Mouse (Mus musculus): ENCODE results near the gene Trmt1.

Gene Trmt1

GRCm38 (mm10) chr8:84686191-84687002 lies at the start of gene Trmt1:
TSS of gene Trmt1 (plus strand) at chr8:84686307.
- DNase-seq (ENCODE audit: low read depth): peak; percentile 75

- no peak for DNase-seq (ENCODE audit: low read depth)
Observed at GRCm38 (mm10) chr8:84637946-84638554, 48.1 kb upstream of the Trmt1 start.

GRCm38 (mm10) chr8:84638555-84639161 lies 47.4 kb upstream of the Trmt1 start:
- no peak for DNase-seq (ENCODE audit: low read depth)

- DNase-seq (ENCODE audit: low read depth): peak; percentile 82
Observed at GRCm38 (mm10) chr8:84639162-84640009, 46.7 kb upstream of the Trmt1 start.

- DNase-seq (ENCODE audit: low read depth): no peak
Observed at GRCm38 (mm10) chr8:84640010-84640588, 46.0 kb upstream of the Trmt1 start.

- no peak for DNase-seq (ENCODE audit: low read depth)
Observed at GRCm38 (mm10) chr8:84640617-84641294, 45.4 kb upstream of the Trmt1 start.

- no peak for DNase-seq (ENCODE audit: low read depth)
Observed at GRCm38 (mm10) chr8:84641578-84642361, 44.3 kb upstream of the Trmt1 start.

GRCm38 (mm10) chr8:84643019-84643418 lies 43.1 kb upstream of the Trmt1 start:
- no peak for DNase-seq (ENCODE audit: low read depth)

GRCm38 (mm10) chr8:84646800-84647199 lies 39.3 kb upstream of the Trmt1 start:
- DNase-seq (ENCODE audit: low read depth): no peak

GRCm38 (mm10) chr8:84647461-84647901 lies 38.6 kb upstream of the Trmt1 start:
- peak; percentile 67 for DNase-seq (ENCODE audit: low read depth)

- DNase-seq (ENCODE audit: low read depth): no peak
Observed at GRCm38 (mm10) chr8:84650213-84650612, 35.9 kb upstream of the Trmt1 start.

- no peak for DNase-seq (ENCODE audit: low read depth)
Observed at GRCm38 (mm10) chr8:84653092-84653631, 32.9 kb upstream of the Trmt1 start.

- DNase-seq (ENCODE audit: low read depth): no peak
Observed at GRCm38 (mm10) chr8:84654597-84654996, 31.5 kb upstream of the Trmt1 start.

GRCm38 (mm10) chr8:84655336-84656190 lies 30.5 kb upstream of the Trmt1 start:
- DNase-seq (ENCODE audit: low read depth): no peak

GRCm38 (mm10) chr8:84656191-84656525 lies 29.9 kb upstream of the Trmt1 start:
- no peak for DNase-seq (ENCODE audit: low read depth)

GRCm38 (mm10) chr8:84656641-84657126 lies 29.4 kb upstream of the Trmt1 start:
- DNase-seq (ENCODE audit: low read depth): peak; percentile 84

GRCm38 (mm10) chr8:84657203-84657602 lies 28.9 kb upstream of the Trmt1 start:
- DNase-seq (ENCODE audit: low read depth): peak; percentile 52

GRCm38 (mm10) chr8:84657680-84658079 lies 28.4 kb upstream of the Trmt1 start:
- DNase-seq (ENCODE audit: low read depth): no peak

GRCm38 (mm10) chr8:84658951-84659350 lies 27.2 kb upstream of the Trmt1 start:
- no peak for DNase-seq (ENCODE audit: low read depth)

All from c-Kit-positive CD71-positive TER-119-negative erythroid progenitor cells, embryonic 14.5 days (primary cell).